Mouse (Mus musculus): ENCODE data around the gene Iqcf3. TPM values are rescaled to one million over a fixed set of nuclear protein-coding genes. Genes with fewer than 3 reads are reported as not detected.

Gene Iqcf3
- polyA plus RNA-seq, 1 experiment from 2014 or later = not detected

DNA sequence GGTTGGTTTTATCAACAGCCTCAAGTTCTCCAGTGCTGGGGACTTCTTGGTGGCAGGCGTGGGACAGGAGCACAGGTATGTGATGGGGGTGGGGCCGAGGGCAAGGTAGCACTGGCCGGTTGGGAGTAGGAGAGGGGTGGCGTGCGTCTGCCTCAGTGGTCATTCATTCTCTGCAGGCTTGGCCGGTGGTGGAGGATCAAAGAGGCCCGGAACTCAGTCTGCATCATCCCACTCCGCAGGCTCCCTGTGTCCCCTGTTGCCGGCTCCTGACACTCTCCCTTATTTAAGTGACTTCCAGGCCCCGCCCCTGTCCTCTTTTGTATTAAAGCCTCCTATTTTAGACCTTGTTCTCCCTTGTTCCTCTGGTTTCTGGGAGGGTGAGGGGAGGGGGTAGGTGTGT is 76.4 kb downstream of the Iqcf3 start:
- WGBS = 80% methylated on average over 10 of the region's 10 CpGs
- Histone ChIP-seq H3K36me3 (ENCODE audit: control insufficient read depth, insufficient read depth, low read length) (peaks cover 35% of the 10 kb centered on the region), H3K27ac (ENCODE audit: low read depth, low read length) (no peak overlapping the region), H3K4me3 (ENCODE audit: low read length) (no peak overlapping the region), H3K27me3 (replicated peaks; ENCODE audit: control insufficient read depth, insufficient read depth, low read length) (no peaks in the 10 kb centered on the region), H3K9me3 (ENCODE audit: control insufficient read depth, low read length) (no peaks in the 10 kb centered on the region), H3K4me1 (ENCODE audit: control insufficient read depth, insufficient read depth, low read depth, low read length) (no peaks in the 10 kb centered on the region), H3K4me2 (ENCODE audit: low read length) (no peak overlapping the region), H3K9ac (ENCODE audit: low read depth, low read length) (no peak overlapping the region)
- ATAC-seq = no peak

DNA sequence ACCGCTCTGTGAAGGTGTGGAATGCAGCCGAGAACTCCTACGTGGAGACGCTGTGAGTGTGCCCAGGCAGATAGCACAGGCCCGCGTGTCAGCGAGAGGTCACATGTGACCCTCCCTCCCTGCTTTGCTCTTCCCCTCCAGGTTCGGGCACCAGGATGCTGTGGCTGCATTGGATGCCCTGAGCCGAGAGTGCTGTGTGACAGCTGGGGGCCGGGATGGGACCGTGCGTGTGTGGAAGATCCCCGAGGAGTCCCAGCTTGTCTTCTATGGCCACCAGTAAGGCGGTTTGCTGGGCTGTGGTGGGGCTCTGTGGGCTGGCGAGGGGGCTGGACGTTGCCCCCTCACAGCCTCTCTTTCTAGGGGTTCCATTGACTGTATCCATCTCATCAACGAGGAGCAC is 77.8 kb downstream of the Iqcf3 start:
- Histone ChIP-seq H3K4me3 (ENCODE audit: low read length) (no peak overlapping the region), H3K4me2 (ENCODE audit: low read length) (no peak overlapping the region), H3K27ac (ENCODE audit: low read depth, low read length) (no peak overlapping the region), H3K27me3 (replicated peaks; ENCODE audit: control insufficient read depth, insufficient read depth, low read length) (no peaks in the 10 kb centered on the region), H3K4me1 (ENCODE audit: control insufficient read depth, insufficient read depth, low read depth, low read length) (peaks cover 2% of the 10 kb centered on the region; the same call in 1 of the 2 replicates), H3K36me3 (ENCODE audit: control insufficient read depth, insufficient read depth, low read length) (peaks cover 35% of the 10 kb centered on the region), H3K9ac (ENCODE audit: low read depth, low read length) (no peak overlapping the region), H3K9me3 (ENCODE audit: control insufficient read depth, low read length) (no peaks in the 10 kb centered on the region)
- WGBS = 90% methylated on average over 17 of the region's 17 CpGs
- ATAC-seq = no peak

DNA sequence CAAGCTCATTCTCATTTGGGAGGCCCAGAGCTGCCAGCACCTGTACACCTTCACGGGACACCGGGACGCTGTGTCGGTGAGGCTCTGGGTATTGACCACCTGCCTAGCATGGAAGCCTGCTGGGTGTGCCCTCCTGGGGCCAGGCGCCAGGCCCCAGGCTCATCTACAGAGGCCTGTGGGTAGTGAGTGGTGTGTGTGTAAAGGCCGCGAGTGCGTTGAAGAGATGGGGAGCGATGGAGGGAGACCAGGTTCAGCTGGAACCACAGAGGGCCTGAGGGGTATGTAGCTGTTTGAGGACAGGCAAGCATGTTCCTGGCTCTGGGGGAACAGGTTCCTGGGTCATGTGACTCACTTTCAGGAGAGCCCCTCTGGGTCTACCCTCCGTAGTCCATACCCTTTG is 78.3 kb downstream of the Iqcf3 start:
- Histone ChIP-seq H3K27me3 (replicated peaks; ENCODE audit: control insufficient read depth, insufficient read depth, low read length) (no peaks in the 10 kb centered on the region), H3K27ac (ENCODE audit: low read depth, low read length) (no peak overlapping the region), H3K9ac (ENCODE audit: low read depth, low read length) (no peak overlapping the region), H3K4me3 (ENCODE audit: low read length) (no peak overlapping the region), H3K4me2 (ENCODE audit: low read length) (no peak overlapping the region), H3K4me1 (ENCODE audit: control insufficient read depth, insufficient read depth, low read depth, low read length) (peaks cover 6% of the 10 kb centered on the region), H3K9me3 (ENCODE audit: control insufficient read depth, low read length) (no peaks in the 10 kb centered on the region), H3K36me3 (ENCODE audit: control insufficient read depth, insufficient read depth, low read length) (peaks cover 35% of the 10 kb centered on the region)
- no peak for ATAC-seq
- WGBS = 91% methylated on average over 10 of the region's 10 CpGs

DNA sequence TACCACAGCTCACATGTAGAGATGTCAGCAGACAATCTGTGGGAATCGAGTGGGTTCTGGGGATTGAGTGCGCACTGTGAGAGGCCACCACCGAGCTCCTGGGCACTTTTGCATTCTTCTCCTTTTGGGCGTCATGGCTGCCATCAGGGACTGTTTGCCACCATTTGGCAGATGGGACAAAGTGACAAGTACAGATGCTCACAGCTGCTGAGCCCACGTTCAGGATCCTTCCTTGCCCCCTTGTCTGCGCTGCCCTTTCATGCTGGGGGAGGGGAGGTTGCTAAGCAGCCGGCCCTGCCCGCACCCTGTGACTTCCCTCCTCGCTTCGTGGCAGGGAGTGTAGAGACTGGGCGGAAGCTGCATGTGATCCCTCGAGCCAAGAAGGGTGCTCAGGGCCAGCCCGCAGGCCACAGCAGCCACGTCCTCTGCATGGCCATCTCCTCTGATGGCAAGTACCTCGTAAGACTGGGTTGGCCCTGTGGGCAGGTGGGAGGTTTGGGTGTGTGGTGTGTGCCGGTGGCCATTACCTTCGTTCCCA is 78.8 kb downstream of the Iqcf3 start:
- no peak for ATAC-seq
- no peak overlapping the region for H3K9ac ChIP-seq (ENCODE audit: low read depth, low read length)
- no peak overlapping the region for H3K27ac ChIP-seq (ENCODE audit: low read depth, low read length)
- no peaks in the 10 kb centered on the region for H3K27me3 ChIP-seq (replicated peaks; ENCODE audit: control insufficient read depth, insufficient read depth, low read length)
- H3K4me2 ChIP-seq (ENCODE audit: low read length) = no peak overlapping the region
- H3K9me3 ChIP-seq (ENCODE audit: control insufficient read depth, low read length) = no peaks in the 10 kb centered on the region
- H3K36me3 ChIP-seq (ENCODE audit: control insufficient read depth, insufficient read depth, low read length) = peaks cover 35% of the 10 kb centered on the region
- WGBS = 83% methylated on average over 17 of the region's 17 CpGs
- no peak overlapping the region for H3K4me3 ChIP-seq (ENCODE audit: low read length)
- peaks cover 10% of the 10 kb centered on the region for H3K4me1 ChIP-seq (ENCODE audit: control insufficient read depth, insufficient read depth, low read depth, low read length)

DNA sequence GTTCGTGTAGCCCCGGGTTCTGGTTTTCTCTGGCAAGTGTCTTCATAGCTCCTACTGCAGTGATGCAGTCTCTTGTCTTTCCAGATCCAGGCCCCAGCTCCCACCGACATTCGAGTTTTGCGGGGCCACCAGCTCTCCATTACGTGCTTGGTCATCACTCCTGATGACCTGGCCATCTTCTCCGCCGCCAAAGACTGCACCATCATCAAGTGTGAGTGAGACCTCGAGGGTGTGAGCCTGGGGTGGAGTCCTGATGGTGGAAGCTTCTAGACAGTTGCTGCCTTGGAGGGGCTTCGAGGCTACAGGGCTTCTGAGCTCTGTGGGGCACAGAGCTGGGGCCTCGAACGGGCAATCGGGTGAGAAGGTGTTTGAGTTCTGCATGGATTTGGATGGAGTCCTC is 79.8 kb downstream of the Iqcf3 start:
- no peak overlapping the region for H3K27ac ChIP-seq (ENCODE audit: low read depth, low read length)
- H3K4me3 ChIP-seq (ENCODE audit: low read length) = no peak overlapping the region
- no peaks in the 10 kb centered on the region for H3K27me3 ChIP-seq (replicated peaks; ENCODE audit: control insufficient read depth, insufficient read depth, low read length)
- H3K9me3 ChIP-seq (ENCODE audit: control insufficient read depth, low read length) = no peaks in the 10 kb centered on the region
- H3K36me3 ChIP-seq (ENCODE audit: control insufficient read depth, insufficient read depth, low read length) = peaks cover 35% of the 10 kb centered on the region
- peaks cover 10% of the 10 kb centered on the region for H3K4me1 ChIP-seq (ENCODE audit: control insufficient read depth, insufficient read depth, low read depth, low read length)
- ATAC-seq = no peak
- H3K9ac ChIP-seq (ENCODE audit: low read depth, low read length) = no peak overlapping the region
- H3K4me2 ChIP-seq (ENCODE audit: low read length) = no peak overlapping the region
- WGBS = 94% methylated on average over 13 of the region's 13 CpGs

DNA sequence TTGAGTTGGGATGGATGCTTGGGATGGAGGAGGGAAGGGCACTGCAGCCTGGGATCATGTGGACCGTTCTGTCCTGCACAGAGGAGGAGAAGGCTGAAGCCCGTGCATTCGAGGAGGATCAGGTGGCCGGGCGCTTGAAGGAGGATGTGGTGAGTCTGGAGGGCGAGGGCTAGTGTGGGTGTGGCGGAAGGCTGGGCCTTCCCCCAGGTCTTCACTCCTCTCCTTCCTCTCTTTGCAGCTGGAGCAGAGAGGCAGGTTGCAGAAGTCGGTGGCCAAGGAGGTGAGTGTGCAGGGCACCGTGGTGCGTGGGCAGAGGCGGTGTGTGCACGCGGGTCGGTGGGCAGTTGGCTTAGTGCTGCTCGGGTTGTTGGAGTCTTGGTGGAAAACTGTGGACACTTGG is 80.4 kb downstream of the Iqcf3 start:
- Histone ChIP-seq H3K9me3 (ENCODE audit: control insufficient read depth, low read length) (no peaks in the 10 kb centered on the region), H3K27ac (ENCODE audit: low read depth, low read length) (no peak overlapping the region), H3K4me2 (ENCODE audit: low read length) (no peak overlapping the region), H3K4me1 (ENCODE audit: control insufficient read depth, insufficient read depth, low read depth, low read length) (peaks cover 10% of the 10 kb centered on the region), H3K27me3 (replicated peaks; ENCODE audit: control insufficient read depth, insufficient read depth, low read length) (no peaks in the 10 kb centered on the region), H3K9ac (ENCODE audit: low read depth, low read length) (no peak overlapping the region), H3K4me3 (ENCODE audit: low read length) (no peak overlapping the region), H3K36me3 (ENCODE audit: control insufficient read depth, insufficient read depth, low read length) (peaks cover 35% of the 10 kb centered on the region)
- ATAC-seq = no peak
- 96% methylated on average over 15 of the region's 15 CpGs for WGBS

DNA sequence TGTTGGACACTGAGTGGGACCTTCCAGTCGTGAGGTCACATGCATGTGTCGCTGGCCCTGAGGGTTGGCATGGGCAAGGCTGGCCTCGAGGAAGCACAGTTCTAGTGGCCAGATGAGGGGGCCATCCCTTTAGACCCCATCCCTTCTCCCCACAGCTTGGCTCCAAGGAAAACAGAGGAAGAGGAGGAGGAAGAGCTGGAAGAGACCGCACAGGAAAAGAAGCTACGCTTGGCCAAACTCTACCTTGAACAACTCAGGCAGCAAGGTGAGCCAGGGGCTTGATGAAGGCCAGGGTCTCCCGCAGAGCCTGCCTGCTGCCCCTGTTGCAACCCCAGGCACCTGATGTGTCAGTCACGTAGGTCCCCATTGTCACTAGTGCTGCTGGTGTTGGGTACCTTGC is 80.9 kb downstream of the Iqcf3 start:
- no peaks in the 10 kb centered on the region for H3K27me3 ChIP-seq (replicated peaks; ENCODE audit: control insufficient read depth, insufficient read depth, low read length)
- no peaks in the 10 kb centered on the region for H3K9me3 ChIP-seq (ENCODE audit: control insufficient read depth, low read length)
- H3K27ac ChIP-seq (ENCODE audit: low read depth, low read length) = no peak overlapping the region
- H3K4me1 ChIP-seq (ENCODE audit: control insufficient read depth, insufficient read depth, low read depth, low read length) = peaks cover 10% of the 10 kb centered on the region
- H3K36me3 ChIP-seq (ENCODE audit: control insufficient read depth, insufficient read depth, low read length) = peaks cover 34% of the 10 kb centered on the region
- H3K4me3 ChIP-seq (ENCODE audit: low read length) = no peak overlapping the region
- 96% methylated on average over 7 of the region's 7 CpGs for WGBS
- H3K9ac ChIP-seq (ENCODE audit: low read depth, low read length) = no peak overlapping the region
- no peak for ATAC-seq
- H3K4me2 ChIP-seq (ENCODE audit: low read length) = no peak overlapping the region

DNA sequence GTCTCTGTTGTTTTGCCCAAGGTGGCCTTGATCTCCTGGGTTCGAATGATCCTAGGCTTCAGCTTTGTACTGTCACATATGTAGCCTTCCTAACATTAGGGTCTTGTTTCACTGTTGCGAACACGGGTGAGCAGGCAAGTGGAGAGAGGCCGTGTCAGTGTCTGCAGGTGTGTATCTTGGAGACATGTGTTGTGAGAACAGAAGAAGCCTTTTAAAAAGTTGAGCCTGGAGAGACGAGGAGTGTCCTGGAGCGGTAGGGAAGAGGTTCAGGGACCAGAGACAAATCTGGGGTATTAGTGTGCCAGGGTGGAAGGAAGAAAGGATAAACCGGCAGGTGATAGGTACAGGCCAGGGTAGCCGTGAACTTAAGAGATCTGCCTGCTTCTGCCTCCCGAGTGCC is 83.3 kb downstream of the Iqcf3 start:
- Histone ChIP-seq H3K36me3 (ENCODE audit: control insufficient read depth, insufficient read depth, low read length) (peaks cover 10% of the 10 kb centered on the region), H3K27ac (ENCODE audit: low read depth, low read length) (no peak overlapping the region), H3K27me3 (replicated peaks; ENCODE audit: control insufficient read depth, insufficient read depth, low read length) (no peaks in the 10 kb centered on the region), H3K4me2 (ENCODE audit: low read length) (peak overlapping the region; percentile 69), H3K4me3 (ENCODE audit: low read length) (peak overlapping the region; percentile 67), H3K9me3 (ENCODE audit: control insufficient read depth, low read length) (no peaks in the 10 kb centered on the region), H3K9ac (ENCODE audit: low read depth, low read length) (peak overlapping the region; percentile 64; the same call in 1 of the 2 replicates), H3K4me1 (ENCODE audit: control insufficient read depth, insufficient read depth, low read depth, low read length) (peaks cover 10% of the 10 kb centered on the region)
- ATAC-seq = no peak
- 87% methylated on average over 9 of the region's 9 CpGs for WGBS

DNA sequence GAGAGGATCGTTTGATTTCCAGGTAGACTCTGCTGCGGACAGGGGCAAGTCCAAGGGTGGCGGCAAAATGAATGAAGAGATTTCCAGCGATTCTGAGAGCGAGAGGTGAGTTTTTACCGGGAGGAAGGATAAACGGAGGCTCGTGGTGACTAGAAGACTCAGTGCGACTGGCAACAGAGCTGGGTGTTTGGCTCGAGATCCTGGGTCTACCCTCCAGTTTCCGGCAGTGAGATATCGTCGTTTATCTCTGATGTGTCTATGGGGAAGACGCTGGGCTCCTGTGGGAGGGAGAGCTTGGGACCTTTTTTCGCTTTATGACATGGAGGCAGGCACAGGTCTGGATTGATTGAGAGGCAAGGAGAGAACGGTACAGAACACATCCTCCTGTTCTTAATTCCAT is 83.8 kb downstream of the Iqcf3 start:
- no peak for ATAC-seq
- Histone ChIP-seq H3K4me1 (ENCODE audit: control insufficient read depth, insufficient read depth, low read depth, low read length) (peaks cover 10% of the 10 kb centered on the region), H3K36me3 (ENCODE audit: control insufficient read depth, insufficient read depth, low read length) (peaks cover 6% of the 10 kb centered on the region), H3K9ac (ENCODE audit: low read depth, low read length) (peak overlapping the region; percentile 64), H3K9me3 (ENCODE audit: control insufficient read depth, low read length) (no peaks in the 10 kb centered on the region), H3K27me3 (replicated peaks; ENCODE audit: control insufficient read depth, insufficient read depth, low read length) (no peaks in the 10 kb centered on the region), H3K4me3 (ENCODE audit: low read length) (peak overlapping the region; percentile 67), H3K27ac (ENCODE audit: low read depth, low read length) (no peak overlapping the region), H3K4me2 (ENCODE audit: low read length) (peak overlapping the region; percentile 69)
- 4% methylated on average over 16 of the region's 16 CpGs for WGBS
